Mouse (Mus musculus): Measurements from ENCODE around the gene Kcng1.

GRCm38 (mm10) chr2:168260124-168260523, 21.4 kb downstream of the Kcng1 start:
- no peak for TF ChIP-seq CTCF (IDR thresholded peaks at IDR 0.05; ENCODE audit: borderline replicate concordance, insufficient read depth, low read length)
- no peak for TF ChIP-seq POLR2A (IDR thresholded peaks at IDR 0.05; ENCODE audit: low read depth, low read length)

All from embryonic fibroblast, embryonic 13.5 days (primary cell).